Mouse (Mus musculus) stomach, embryonic 16.5 days (tissue): ENCODE results near the gene Mrpl54. TPM values are rescaled to one million over a fixed set of nuclear protein-coding genes. Genes with fewer than 3 reads are reported as not detected.

Experiments used
- ATAC-seq: fragments of 200-750 bp; cut with Nextera tagmentation; 2 replicates; pipeline ENCODE4 v1.8.0; 2017; ENCODE audit warnings: moderate number of reproducible peaks, moderate TSS enrichment; ENCODE audit not compliant: insufficient read depth, low FRiP score
- H3K27ac ChIP-seq: fragments of 300-500 bp; sonication (generic); 2 replicates; pipeline ENCODE4 v1.5.1; 2014; ENCODE audit warnings: low read length
- H3K27me3 ChIP-seq: fragments of 300-500 bp; sonication (generic); 2 replicates; pipeline ENCODE4 v1.6.1; 2014; ENCODE audit warnings: low read length, control low read depth, mixed read lengths; ENCODE audit not compliant: control insufficient read depth, insufficient read depth
- H3K36me3 ChIP-seq: fragments of 300-500 bp; sonication (generic); 2 replicates; pipeline ENCODE4 v1.6.1; 2014; ENCODE audit warnings: low read length; ENCODE audit not compliant: control insufficient read depth, insufficient read depth
- H3K4me1 ChIP-seq: fragments of 300-500 bp; sonication (generic); 2 replicates; pipeline ENCODE4 v1.6.1; 2014; ENCODE audit warnings: low read length, control low read depth, mixed read lengths; ENCODE audit not compliant: control insufficient read depth, insufficient read depth
- H3K4me2 ChIP-seq: fragments of 300-500 bp; sonication (generic); 2 replicates; pipeline ENCODE4 v1.6.1; 2014; ENCODE audit warnings: low read depth, low read length, mixed read lengths
- H3K4me3 ChIP-seq: fragments of 300-500 bp; sonication (generic); replicated peaks from 2 replicates; pipeline ENCODE4 v1.5.1; 2014; ENCODE audit warnings: mild to moderate bottlenecking, low read length
- H3K9ac ChIP-seq: fragments of 300-500 bp; sonication (generic); 2 replicates; pipeline ENCODE4 v1.6.1; 2014; ENCODE audit warnings: low read length
- H3K9me3 ChIP-seq: fragments of 300-500 bp; sonication (generic); replicated peaks from 2 replicates; pipeline ENCODE4 v1.6.1; 2016; ENCODE audit warnings: low read length, control low read depth; ENCODE audit not compliant: control insufficient read depth
- WGBS: fragments of 180-500 bp; shearing (Covaris S2); extraction: QIAGEN DNeasy Blood & Tissue Kit; methylation state at CpG from one replicate; pipeline ENCODE4 v1.1.7; 2014; 5-methylcytosine and 5-hydroxymethylcytosine counted together
- polyA plus RNA-seq: library from polyadenylated mRNA; unstranded; fragments of >200 nt; fragmentation: Nextera tagmentation; extraction: Ambion mirVana; gene quantifications from 2 replicates; pipeline ENCODE4 v1.2.1, GENCODE M21; 2015

Gene Mrpl54
- polyA plus RNA-seq, 1 experiment from 2014 or later: 220 TPM

GRCm38 (mm10) chr10:81284189-81284588, 17.5 kb upstream of the Mrpl54 start:
- H3K4me2 ChIP-seq: peak overlapping the region; percentile 62
- 0 out of 2 replicates have a peak overlapping the region, but pooled peaks have one; percentile 34 for H3K27ac ChIP-seq
- peak overlapping the region; percentile 37; the same call in 1 of the 2 replicates for H3K9ac ChIP-seq
- no peaks in the 10 kb centered on the region for H3K36me3 ChIP-seq
- H3K4me3 ChIP-seq: peak overlapping the region; percentile 51; the same call in 1 of the 2 replicates
- H3K9me3 ChIP-seq: no peaks in the 10 kb centered on the region
- peaks cover 14% of the 10 kb centered on the region for H3K27me3 ChIP-seq
- no peak for ATAC-seq
- WGBS: 41% methylated on average over 6 of the region's 6 CpGs
- peaks cover 22% of the 10 kb centered on the region; the same call in 1 of the 2 replicates for H3K4me1 ChIP-seq

DNA sequence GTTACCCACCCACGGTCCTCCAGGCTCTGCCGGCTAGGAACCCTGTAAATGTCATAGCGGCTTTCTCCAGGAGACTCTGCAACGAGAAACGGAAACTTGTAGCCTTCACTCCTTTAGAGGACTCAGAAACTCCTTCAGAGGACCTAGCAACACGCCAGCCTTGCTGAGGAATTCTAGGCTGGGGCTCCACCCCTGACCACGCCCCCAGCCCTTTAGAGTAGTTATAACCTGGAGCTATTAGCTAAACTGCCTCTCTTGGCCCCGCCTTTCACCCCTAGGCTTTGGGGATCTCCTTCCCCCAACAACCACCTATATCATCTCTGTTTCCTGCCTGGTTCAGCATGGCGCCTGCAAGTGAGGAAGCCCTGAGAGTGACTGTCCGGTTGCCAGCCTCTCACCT, 12.8 kb upstream of the Mrpl54 start:
- no peak for ATAC-seq
- no peaks in the 10 kb centered on the region for H3K9me3 ChIP-seq
- no peak overlapping the region for H3K9ac ChIP-seq
- no peaks in the 10 kb centered on the region for H3K36me3 ChIP-seq
- H3K4me3 ChIP-seq: no peak overlapping the region
- H3K4me1 ChIP-seq: 0 out of 2 replicates have a peak, but pooled peaks cover 5% of the 10 kb centered on the region
- no peak overlapping the region for H3K27ac ChIP-seq
- H3K27me3 ChIP-seq: peaks cover 4% of the 10 kb centered on the region
- 32% methylated on average over 10 of the region's 10 CpGs for WGBS
- 0 out of 2 replicates have a peak overlapping the region, but pooled peaks have one; percentile 9 for H3K4me2 ChIP-seq

DNA sequence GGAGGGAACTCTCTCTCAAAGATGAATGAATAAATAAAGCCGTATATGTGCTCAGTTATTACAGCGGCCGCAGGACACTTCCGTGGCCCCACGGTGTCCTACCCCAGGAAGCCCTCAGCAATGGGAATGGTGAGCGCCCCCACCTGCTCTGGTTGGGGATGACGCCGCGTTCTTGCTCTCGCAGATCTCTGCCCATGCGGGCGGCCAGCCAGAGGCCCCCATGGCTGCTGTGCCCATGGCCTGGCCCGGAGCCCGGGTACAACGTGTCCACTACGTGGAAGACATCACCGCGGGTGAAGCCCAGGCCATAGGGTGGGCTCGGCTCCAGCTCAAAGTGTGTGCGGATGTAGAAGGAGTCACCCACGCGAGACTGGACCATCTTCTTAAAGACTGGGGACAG, 10.9 kb upstream of the Mrpl54 start:
- Histone ChIP-seq H3K27ac (no peak overlapping the region), H3K9me3 (no peaks in the 10 kb centered on the region), H3K4me1 (no peaks in the 10 kb centered on the region), H3K9ac (no peak overlapping the region), H3K36me3 (0 out of 2 replicates have a peak, but pooled peaks cover 7% of the 10 kb centered on the region), H3K27me3 (no peaks in the 10 kb centered on the region), H3K4me2 (no peak overlapping the region), H3K4me3 (no peak overlapping the region)
- no peak for ATAC-seq
- 77% methylated on average over 22 of the region's 22 CpGs for WGBS

DNA sequence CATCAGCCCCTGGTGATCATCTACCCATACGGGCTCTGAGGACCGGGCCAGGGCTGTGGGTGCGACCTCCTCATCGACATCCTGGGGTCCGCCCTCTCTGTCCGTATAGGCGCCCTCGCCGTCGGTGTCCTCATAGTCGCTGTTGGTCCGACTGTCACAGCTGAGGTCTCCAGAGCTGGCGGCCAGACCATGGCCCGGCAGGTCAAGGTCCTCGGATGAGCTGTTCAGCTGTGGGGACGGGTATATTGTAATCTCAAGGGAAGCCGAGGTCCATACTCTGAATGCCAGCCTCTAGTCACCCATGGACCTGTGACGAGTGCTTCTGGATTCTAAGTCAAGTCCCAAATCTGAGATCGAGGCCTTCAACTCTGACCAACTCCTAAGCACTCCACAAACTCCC, 7.1 kb upstream of the Mrpl54 start:
- H3K4me2 ChIP-seq: no peak overlapping the region
- peaks cover 16% of the 10 kb centered on the region; the same call in 1 of the 2 replicates for H3K36me3 ChIP-seq
- H3K4me3 ChIP-seq: no peak overlapping the region
- H3K27me3 ChIP-seq: no peaks in the 10 kb centered on the region
- ATAC-seq: no peak
- no peaks in the 10 kb centered on the region for H3K9me3 ChIP-seq
- no peak overlapping the region for H3K9ac ChIP-seq
- 96% methylated on average over 19 of the region's 19 CpGs for WGBS
- H3K4me1 ChIP-seq: peaks cover 3% of the 10 kb centered on the region
- H3K27ac ChIP-seq: no peak overlapping the region

GRCm38 (mm10) chr10:81272356-81272755, 5.6 kb upstream of the Mrpl54 start:
- 93% methylated on average over 21 of the region's 21 CpGs for WGBS
- H3K4me3 ChIP-seq: no peak overlapping the region
- no peak overlapping the region for H3K9ac ChIP-seq
- H3K9me3 ChIP-seq: no peaks in the 10 kb centered on the region
- H3K36me3 ChIP-seq: peaks cover 16% of the 10 kb centered on the region; the same call in 1 of the 2 replicates
- no peak overlapping the region for H3K27ac ChIP-seq
- H3K4me1 ChIP-seq: peaks cover 7% of the 10 kb centered on the region
- ATAC-seq: no peak
- no peak overlapping the region for H3K4me2 ChIP-seq
- H3K27me3 ChIP-seq: no peaks in the 10 kb centered on the region

DNA sequence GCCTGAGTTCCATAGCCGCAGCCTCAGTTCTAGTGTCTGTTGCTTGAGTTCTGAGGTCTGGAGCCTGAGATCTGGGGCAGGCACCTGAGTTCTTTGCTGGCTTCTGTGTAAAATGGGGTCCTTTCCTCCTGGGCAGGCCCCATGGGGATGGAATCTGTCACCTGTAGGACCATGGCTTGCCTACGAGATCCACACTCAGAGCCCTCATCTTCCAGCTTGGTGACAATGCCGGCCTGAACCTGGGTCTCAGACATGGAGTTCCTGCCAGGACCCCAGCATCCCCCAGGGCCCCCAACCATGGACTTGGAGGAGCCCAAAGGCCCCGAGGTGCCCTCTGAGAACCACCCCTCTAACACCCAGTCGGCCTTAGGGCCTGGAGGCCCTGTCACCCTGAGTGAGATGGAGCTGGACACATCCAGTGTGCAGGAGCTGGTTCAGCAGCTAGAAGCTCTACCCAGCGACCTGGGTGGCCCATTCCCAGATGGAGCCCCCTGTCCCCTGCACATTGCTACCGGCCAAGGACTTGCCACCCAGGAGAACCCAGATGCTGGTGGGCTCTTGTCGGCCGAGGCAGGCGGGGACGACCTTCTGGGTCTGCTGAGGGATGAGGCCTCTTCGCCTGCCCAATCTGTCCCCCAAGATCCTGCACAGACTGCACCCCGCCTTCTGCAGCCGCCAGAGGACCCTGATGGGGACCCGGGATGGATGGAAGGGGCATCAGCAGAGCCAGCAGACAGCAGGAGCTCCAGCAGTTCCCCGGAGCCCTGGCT, 2.1 kb upstream of the Mrpl54 start:
- no peaks in the 10 kb centered on the region for H3K27me3 ChIP-seq
- WGBS: 75% methylated on average over 16 of the region's 16 CpGs
- peak overlapping the region; percentile 90 for H3K4me2 ChIP-seq
- peaks cover 16% of the 10 kb centered on the region; the same call in 1 of the 2 replicates for H3K36me3 ChIP-seq
- H3K4me1 ChIP-seq: peaks cover 20% of the 10 kb centered on the region
- H3K9ac ChIP-seq: peak overlapping the region; percentile 96
- ATAC-seq: no peak
- H3K4me3 ChIP-seq: peak overlapping the region; percentile 89
- H3K9me3 ChIP-seq: no peaks in the 10 kb centered on the region
- H3K27ac ChIP-seq: no peak overlapping the region; the same call in 1 of the 2 replicates

- Histone ChIP-seq H3K9me3 (no peaks in the 10 kb centered on the region), H3K4me2 (peak overlapping the region; percentile 90), H3K4me3 (peak overlapping the region; percentile 89), H3K36me3 (peaks cover 9% of the 10 kb centered on the region; the same call in 1 of the 2 replicates), H3K27me3 (no peaks in the 10 kb centered on the region), H3K27ac (peak overlapping the region; percentile 54; the same call in 1 of the 2 replicates), H3K9ac (peak overlapping the region; percentile 96), H3K4me1 (peaks cover 20% of the 10 kb centered on the region)
- 3% methylated on average over 23 of the region's 23 CpGs for WGBS
- ATAC-seq: peak; percentile 67; the same call in 1 of the 2 replicates
These were observed 1.3 kb upstream of the Mrpl54 start for GRCm38 (mm10) chr10:81268056-81268455.

- Histone ChIP-seq H3K36me3 (no peaks in the 10 kb centered on the region; the same call in 1 of the 2 replicates), H3K4me1 (peaks cover 20% of the 10 kb centered on the region), H3K4me2 (peak overlapping the region; percentile 77; the same call in 1 of the 2 replicates), H3K4me3 (peak overlapping the region; percentile 81), H3K27ac (no peak overlapping the region), H3K9ac (peak overlapping the region; percentile 91), H3K27me3 (no peaks in the 10 kb centered on the region), H3K9me3 (no peaks in the 10 kb centered on the region; the same call in 1 of the 2 replicates)
- 84% methylated on average over 8 of the region's 8 CpGs for WGBS
- ATAC-seq: no peak
These were observed 1.2 kb downstream of the Mrpl54 start for GRCm38 (mm10) chr10:81265540-81265939.

DNA sequence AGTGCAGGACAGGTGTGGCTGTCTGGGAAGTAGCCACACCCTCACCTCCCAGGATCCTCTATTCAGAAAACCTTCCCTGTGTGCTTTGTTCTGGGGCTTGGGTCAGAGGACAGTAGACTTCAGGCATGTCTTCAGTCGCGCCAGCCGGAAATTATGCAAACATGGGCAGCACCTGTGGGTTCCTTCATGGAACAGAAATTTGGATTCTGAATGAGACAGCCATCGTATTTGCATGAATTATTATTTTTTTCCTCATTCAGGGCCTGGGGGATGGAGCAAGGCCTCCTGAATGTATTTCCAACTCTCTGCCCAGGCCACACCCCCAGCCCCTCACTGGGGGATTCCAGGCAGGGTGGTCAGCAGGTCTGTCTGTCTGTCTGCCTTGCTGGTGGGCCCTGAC, 5.7 kb downstream of the Mrpl54 start:
- Histone ChIP-seq H3K36me3 (no peaks in the 10 kb centered on the region; the same call in 1 of the 2 replicates), H3K9me3 (no peaks in the 10 kb centered on the region; the same call in 1 of the 2 replicates), H3K4me2 (no peak overlapping the region), H3K9ac (no peak overlapping the region), H3K4me3 (no peak overlapping the region), H3K4me1 (peaks cover 7% of the 10 kb centered on the region; the same call in 1 of the 2 replicates), H3K27me3 (peaks cover 34% of the 10 kb centered on the region), H3K27ac (no peak overlapping the region)
- ATAC-seq: no peak
- 87% methylated on average over 4 of the region's 4 CpGs for WGBS
